Mouse (Mus musculus) left cerebral cortex, postnatal 36 days (tissue): ENCODE measurements at regions not wholly inside any gene's neighbourhood (a gene's known extent, or its start where the extent isn't known, plus 50 kb on each side); places are given as distances from the start of the nearest gene placed in this dataset.

Source experiments
- DNase-seq, 2 experiments: peaks; one replicate each; pipeline ENCODE4 v3.0.0; 2021 to 2022; ENCODE audit warnings: low spot score in 2 of 2, mixed read lengths in 1 of 2
- intact Hi-C: fragments of 180-260 bp; cut with DNase I; formaldehyde crosslinking; loops from one replicate; pipeline ENCODE4 v1.15.1; 2025

- DNase-seq: no peak
- intact Hi-C loops: no loop called here
These were observed 418.6 kb upstream of the Id4 start for GRCm38 (mm10) chr13:47842418-47842817.

DNA sequence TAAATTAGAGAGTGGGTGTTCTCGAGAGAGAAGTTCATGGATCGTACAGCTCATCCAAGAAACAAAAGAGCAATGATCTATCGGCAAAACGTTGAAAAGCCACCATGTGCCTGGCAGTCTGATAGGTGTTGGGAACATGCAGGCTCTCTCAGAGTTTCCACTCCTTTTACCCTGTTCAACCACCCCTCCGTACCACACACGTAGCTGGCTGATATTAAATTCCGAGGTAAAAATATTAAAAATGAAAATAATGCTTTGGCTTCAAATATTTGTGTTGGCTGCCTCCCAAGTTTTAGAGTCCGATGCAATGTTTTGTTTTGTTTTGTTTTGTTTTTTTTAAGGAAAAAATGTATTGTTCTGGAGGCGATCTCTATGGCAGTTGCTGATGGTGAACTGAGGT lies 418.0 kb upstream of the Id4 start:
- intact Hi-C loops: no loop called here
- no peak for DNase-seq

GRCm38 (mm10) chr13:47843541-47844267 lies 417.3 kb upstream of the Id4 start:
- intact Hi-C loops: no loop called here
- peak in 1 of 2 experiments; percentile 7 for DNase-seq

- no peak for DNase-seq
- intact Hi-C loops: no loop called here
These were observed 414.3 kb upstream of the Id4 start for GRCm38 (mm10) chr13:47846713-47847112.

DNA sequence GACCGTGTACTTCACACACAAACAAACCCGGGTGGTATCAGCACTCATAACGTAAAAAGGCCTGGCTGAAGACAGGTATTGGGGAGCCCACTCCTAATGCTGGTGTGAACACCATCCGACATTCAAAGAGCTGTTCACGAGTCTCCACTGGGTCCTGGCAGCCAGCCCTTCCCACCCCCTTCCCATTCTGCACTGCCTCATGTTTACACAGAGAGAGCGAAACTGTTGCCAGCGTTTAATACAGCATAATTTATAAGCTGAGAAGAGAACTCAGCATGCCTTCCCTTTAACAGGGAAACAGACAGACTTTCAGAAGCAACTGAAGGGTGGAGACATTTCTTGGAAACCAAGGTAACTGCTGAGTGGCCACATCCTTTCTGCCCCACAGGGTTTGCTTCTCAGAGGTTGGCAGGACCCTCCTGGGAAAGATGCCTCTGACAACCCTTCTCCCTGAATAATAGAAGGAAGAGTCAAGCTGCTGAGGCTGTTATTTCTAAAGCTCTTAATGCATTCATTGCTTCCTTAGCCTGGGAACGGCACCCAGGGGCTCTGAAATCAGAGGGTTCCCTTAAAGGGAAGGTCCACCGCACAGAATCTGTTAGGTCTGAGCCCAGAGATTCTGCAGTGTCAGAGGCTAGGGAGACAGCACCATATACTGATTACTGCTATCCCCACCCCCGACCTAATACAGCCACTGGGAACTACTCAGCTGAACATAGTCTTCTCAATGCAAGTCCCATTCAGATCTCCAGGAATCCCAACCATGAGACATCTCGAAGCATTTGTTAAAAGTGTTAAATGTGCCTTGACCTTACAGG lies 412.4 kb upstream of the Id4 start:
- intact Hi-C loops: no loop called here
- DNase-seq: peak in 1 of 2 experiments; percentile 8

DNA sequence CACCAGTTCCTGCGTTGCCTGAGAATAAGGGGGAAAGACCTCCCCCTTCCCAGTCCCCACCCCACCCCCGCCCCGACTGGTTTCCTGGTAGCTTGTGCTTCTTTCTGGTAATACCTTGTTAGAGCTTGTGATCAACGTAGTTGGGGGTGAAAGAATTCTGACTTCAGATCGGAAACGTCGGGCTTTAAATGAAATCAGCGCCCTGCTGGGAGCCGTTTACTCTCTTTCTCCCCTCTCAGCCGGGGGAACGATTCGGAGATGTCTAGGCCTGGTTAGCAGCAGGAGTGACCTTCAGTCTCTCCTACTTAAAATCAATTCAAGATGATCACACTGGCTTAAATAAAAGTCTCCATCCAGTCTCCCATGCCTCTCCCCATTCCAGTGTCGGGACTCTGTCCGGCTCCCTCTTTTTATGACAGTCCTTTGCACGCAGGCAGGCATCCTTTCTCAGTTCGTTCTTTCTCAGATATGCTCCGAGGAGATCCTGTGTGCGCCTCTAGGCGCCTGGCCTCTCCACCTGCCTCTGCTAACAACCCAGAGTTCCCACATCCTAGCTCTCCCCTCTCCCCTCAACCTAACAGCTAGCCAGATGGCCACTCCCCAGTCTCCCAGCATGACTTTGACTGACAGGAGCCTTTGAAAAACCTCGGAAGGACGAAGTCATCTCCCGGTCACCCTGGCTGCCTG lies 405.5 kb upstream of the Id4 start:
- DNase-seq: no peak
- intact Hi-C loops: no loop called here

GRCm38 (mm10) chr13:47858946-47859345 lies 402.1 kb upstream of the Id4 start:
- DNase-seq: no peak
- intact Hi-C loops: no loop called here

GRCm38 (mm10) chr13:47860316-47860715 lies 400.7 kb upstream of the Id4 start:
- intact Hi-C loops: no loop called here

DNA sequence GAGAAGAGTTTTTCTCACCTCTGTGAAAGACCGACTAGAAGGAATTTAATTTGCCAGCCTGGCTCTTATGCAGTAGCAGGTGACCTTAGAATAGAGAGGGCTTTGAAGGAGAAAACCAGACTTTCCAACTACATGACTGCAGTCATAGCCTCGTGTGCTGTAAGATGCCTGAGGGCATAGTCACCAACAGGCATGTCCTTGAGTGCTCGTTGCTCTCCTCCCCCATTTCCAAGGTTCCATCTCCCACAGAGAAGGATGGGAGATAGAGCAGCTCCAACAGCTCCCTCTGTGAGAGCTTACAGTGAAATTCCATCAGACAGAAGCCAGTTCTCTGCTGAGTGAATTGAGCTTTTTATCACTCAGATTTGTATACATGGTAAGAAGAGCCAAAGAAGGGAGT lies 398.1 kb upstream of the Id4 start:
- intact Hi-C loops: no loop called here
- DNase-seq: no peak

More at GRCm38 (mm10) chr13:47860316-47860715, 400.7 kb upstream of the Id4 start:
- DNase-seq: no peak

GRCm38 (mm10) chr13:47868656-47869055 lies 392.4 kb upstream of the Id4 start:
- intact Hi-C loops: no loop called here
- no peak for DNase-seq

- intact Hi-C loops: no loop called here
- DNase-seq: no peak
These were observed 391.1 kb upstream of the Id4 start for GRCm38 (mm10) chr13:47869670-47870532.

- intact Hi-C loops: no loop called here
- DNase-seq: no peak
These were observed 388.4 kb upstream of the Id4 start for GRCm38 (mm10) chr13:47872645-47873044.

GRCm38 (mm10) chr13:47892569-47892968 lies 368.5 kb upstream of the Id4 start:
- intact Hi-C loops: no loop called here
- no peak for DNase-seq

DNA sequence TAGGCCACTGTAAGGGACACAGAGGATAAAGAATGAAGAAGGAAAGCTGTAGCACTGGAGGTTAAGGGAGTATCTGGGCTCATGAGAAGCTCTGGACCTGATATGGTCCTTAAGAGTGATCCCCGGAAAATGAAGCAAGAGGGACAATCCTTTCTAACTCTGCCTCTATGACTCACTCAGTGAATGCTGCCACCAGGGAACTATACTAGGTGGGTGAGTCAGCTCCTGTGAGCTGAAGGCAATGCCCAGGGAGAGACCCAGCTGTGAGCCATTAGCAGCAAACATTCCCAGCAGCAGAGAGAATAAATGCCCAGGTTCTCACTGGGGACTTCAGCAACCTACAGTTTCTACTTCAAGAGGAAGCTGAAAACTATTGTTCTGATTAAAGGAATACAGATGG lies 366.7 kb upstream of the Id4 start:
- intact Hi-C loops: no loop called here
- no peak for DNase-seq

DNA sequence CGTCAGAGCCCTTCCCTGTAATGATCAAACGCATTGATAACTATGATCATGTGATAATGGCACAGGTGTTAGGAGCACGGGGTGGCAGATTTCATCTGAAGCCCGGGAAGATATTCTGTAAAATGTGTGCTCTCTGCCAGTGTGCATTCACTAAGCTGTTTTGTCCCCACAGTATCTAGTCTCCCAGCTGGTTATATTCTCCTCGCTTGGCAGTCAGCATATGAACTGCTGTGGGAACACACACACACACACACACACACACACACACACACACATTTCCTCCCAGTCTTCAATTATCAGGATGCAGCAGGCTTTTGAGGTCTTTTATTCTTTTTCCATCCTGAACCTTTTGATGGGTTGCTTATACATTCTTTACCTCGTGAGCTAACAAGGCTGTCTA lies 365.8 kb upstream of the Id4 start:
- intact Hi-C loops: no loop called here
- no peak for DNase-seq

DNA sequence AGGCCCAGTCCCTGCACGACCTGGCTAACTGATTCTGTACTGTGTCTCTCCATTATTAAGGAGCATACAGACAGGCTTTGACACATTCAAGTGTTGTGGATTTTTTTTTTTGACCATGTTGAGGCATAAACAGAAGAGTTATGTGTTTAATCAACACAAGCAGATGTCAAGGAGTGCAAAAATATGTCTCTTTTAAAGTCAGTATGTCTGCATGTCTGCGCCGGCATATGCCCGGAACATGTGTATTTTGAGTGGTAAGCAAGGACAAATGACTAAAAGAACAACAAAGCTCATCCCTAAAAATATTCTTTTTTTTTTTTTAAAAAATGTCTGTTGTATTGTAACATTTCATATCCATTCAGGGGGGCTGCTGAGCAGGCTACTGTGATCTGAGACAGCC lies 364.4 kb upstream of the Id4 start:
- DNase-seq: no peak
- intact Hi-C loops: no loop called here

- intact Hi-C loops: no loop called here
- DNase-seq: no peak
These were observed 351.0 kb upstream of the Id4 start for GRCm38 (mm10) chr13:47909851-47910530.

DNA sequence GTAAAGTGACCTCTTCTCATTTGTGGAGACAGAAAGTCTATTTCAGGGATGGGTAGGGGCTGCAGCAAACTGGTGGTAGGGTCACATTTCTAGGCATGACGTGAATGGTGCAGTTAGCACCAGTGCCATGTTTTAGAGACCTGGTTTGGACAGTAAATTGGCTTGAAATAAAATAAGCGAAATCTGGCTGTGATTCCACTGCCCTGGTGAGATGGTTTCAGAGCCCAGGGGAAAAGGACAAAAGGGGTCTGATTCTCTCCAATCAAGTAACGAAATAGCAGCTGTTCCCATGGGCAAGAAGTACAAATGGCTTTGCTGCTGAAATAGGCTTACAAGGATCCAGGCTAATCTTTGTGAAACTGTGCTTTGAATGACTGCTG lies 350.5 kb upstream of the Id4 start:
- intact Hi-C loops: no loop called here
- no peak for DNase-seq

- intact Hi-C loops: no loop called here
- DNase-seq: peak; percentile 7 to 45
These were observed 344.6 kb upstream of the Id4 start for GRCm38 (mm10) chr13:47916456-47916855.
